ENCODE assay signal across 28 mouse cellular contexts in genomic region chr11:117068332-117068731, GRCm38 (mm10). TPM values are rescaled to one million over a fixed set of nuclear protein-coding genes. Genes with fewer than 3 reads are reported as not detected.
A peak's percentile ranks its signal among the peaks of the same experiment; 100 is the strongest.
DNase-seq lines count a peak whose midpoint lies in the region; ATAC-seq and TF ChIP-seq lines count a peak whose summit lies in the region.
"Had no signal": no experiment of that assay in that cellular context is flagged by ENCODE, and none has a peak within 500 bp of the region (broad histone marks: within the 10 kb centered on the region; RNA-seq: fewer than 3 reads in every experiment).

No protein-coding gene starts in this region.

- H3K4me3 ChIP-seq in neural tube, embryonic 11.5 days (ENCODE audit: low read depth, low read length) = no peak overlapping the region
- no peak overlapping the region for H3K4me3 ChIP-seq in neural tube, embryonic 15.5 days (replicated peaks)
- H3K4me3 ChIP-seq in CH12.LX (replicated peaks in 1 of 3; ENCODE audit: low read depth in 2 of 3, low read length in 2 of 3, poor library complexity in 1 of 3) = no peak overlapping the region
- H3K4me3 ChIP-seq: embryonic facial prominence, embryonic 10.5 days; embryonic facial prominence, embryonic 13.5 days; erythroblast, embryonic 14.5 days; forebrain, embryonic 12.5 days; forebrain, embryonic 15.5 days; gastrocnemius, adult 2 months; hindbrain, embryonic 12.5 days; hindbrain, embryonic 15.5 days had no signal

- no peaks in the 10 kb centered on the region for H3K9me3 ChIP-seq in neural tube, embryonic 11.5 days (ENCODE audit: control insufficient read depth, low read length)
- H3K9me3 ChIP-seq in neural tube, embryonic 15.5 days (replicated peaks) = no peaks in the 10 kb centered on the region
- peaks cover 4% of the 10 kb centered on the region for H3K9me3 ChIP-seq in CH12.LX (replicated peaks; ENCODE audit: low read length)
- H3K9me3 ChIP-seq: embryonic facial prominence, embryonic 10.5 days; embryonic facial prominence, embryonic 13.5 days; forebrain, embryonic 12.5 days; forebrain, embryonic 15.5 days; hindbrain, embryonic 12.5 days; hindbrain, embryonic 15.5 days had no signal

- in situ Hi-C loops in CH12.LX (cut with MboI; ENCODE audit: low pct_ligation_motif_present, low pct_unique_long_range_greater_than_20kb, low sequenced_read_pairs) = no loop called here

- dilution Hi-C loops in CH12.LX (cut with MboI; ENCODE audit: extremely low pct_ligation_motif_present, extremely low pct_unique_long_range_greater_than_20kb, low sequenced_read_pairs) = no loop called here

- no peaks in the 10 kb centered on the region for H3K79me2 ChIP-seq in CH12.LX (replicated peaks; ENCODE audit: control insufficient read depth, extremely low read depth, insufficient read depth, poor library complexity, severe bottlenecking)

- no peak overlapping the region for H3K27ac ChIP-seq in neural tube, embryonic 11.5 days (ENCODE audit: low read depth, low read length)
- no peak overlapping the region for H3K27ac ChIP-seq in neural tube, embryonic 15.5 days (replicated peaks)
- H3K27ac ChIP-seq in CH12.LX (ENCODE audit: insufficient read depth, low read depth) = no peak overlapping the region
- H3K27ac ChIP-seq: embryonic facial prominence, embryonic 10.5 days; embryonic facial prominence, embryonic 13.5 days; forebrain, embryonic 12.5 days; forebrain, embryonic 15.5 days; gastrocnemius, adult 2 months; hindbrain, embryonic 12.5 days; hindbrain, embryonic 15.5 days had no signal

- no peak for TF ChIP-seq POLR2A in CH12.LX (IDR thresholded peaks at IDR 0.05; ENCODE audit: low read depth, low read length)

- no peak for TF ChIP-seq CTCF in CH12.LX (conservative IDR thresholded peaks at IDR 0.05 in 1 of 2, IDR thresholded peaks at IDR 0.05 in 1 of 2; ENCODE audit: low read depth in 2 of 2, low read length in 2 of 2)

- H3K9ac ChIP-seq in neural tube, embryonic 11.5 days (ENCODE audit: low read length) = no peak overlapping the region
- H3K9ac ChIP-seq in neural tube, embryonic 15.5 days (replicated peaks) = no peak overlapping the region
- H3K9ac ChIP-seq in CH12.LX (ENCODE audit: insufficient read depth, low read depth) = no peak overlapping the region
- H3K9ac ChIP-seq: embryonic facial prominence, embryonic 13.5 days; forebrain, embryonic 12.5 days; forebrain, embryonic 15.5 days; hindbrain, embryonic 12.5 days; hindbrain, embryonic 15.5 days had no signal

- peak; percentile 36 for DNase-seq in neural tube, embryonic 11.5 days (ENCODE audit: low spot score)
- DNase-seq in 3T3-L1 (ENCODE audit: low read depth, low spot score) (peak; percentile 35), CH12.LX (ENCODE audit: extremely low read depth) (no peak), ZHBTc4 (ENCODE audit: low read depth, low spot score) (peak; percentile 53)
- DNase-seq in kidney, adult 8-10 months = no peak
- DNase-seq in cerebellum, adult 9-11 months = no peak
- DNase-seq: adrenal gland, adult 8-10 months; adrenal gland, postnatal 25 days; cerebellum, adult 18-20 months; cerebellum, adult 9-10 months; cerebellum, postnatal 25 days; embryo, embryonic 11 days; gastrocnemius, adult 2 months; gastrocnemius, postnatal 14 days; heart, adult 11 months had no signal

- H3K4me2 ChIP-seq in neural tube, embryonic 11.5 days (ENCODE audit: low read depth) = no peak overlapping the region
- no peak overlapping the region for H3K4me2 ChIP-seq in neural tube, embryonic 15.5 days
- H3K4me2 ChIP-seq in CH12.LX (ENCODE audit: insufficient read depth, low read depth, poor library complexity, severe bottlenecking) = no peak overlapping the region
- H3K4me2 ChIP-seq: embryonic facial prominence, embryonic 13.5 days; forebrain, embryonic 12.5 days; forebrain, embryonic 15.5 days; heart, embryonic 11.5 days; hindbrain, embryonic 12.5 days; hindbrain, embryonic 15.5 days had no signal

- no peaks in the 10 kb centered on the region for H3K4me1 ChIP-seq in neural tube, embryonic 11.5 days (ENCODE audit: control insufficient read depth, insufficient read depth, low read length)
- peaks cover 7% of the 10 kb centered on the region; the same call in 1 of the 2 replicates for H3K4me1 ChIP-seq in neural tube, embryonic 15.5 days
- peaks cover 0 to 23% of the 10 kb centered on the region in 2 experiments; a peak in 3 of 4 replicates for H3K4me1 ChIP-seq in CH12.LX (ENCODE audit: control insufficient read depth in 1 of 2, insufficient read depth in 2 of 2)
- H3K4me1 ChIP-seq: embryonic facial prominence, embryonic 13.5 days had no signal

- no peaks in the 10 kb centered on the region for H3K27me3 ChIP-seq in neural tube, embryonic 11.5 days (ENCODE audit: control insufficient read depth, insufficient read depth, low read length)
- peaks cover 7% of the 10 kb centered on the region; the same call in 1 of the 2 replicates for H3K27me3 ChIP-seq in neural tube, embryonic 15.5 days (replicated peaks)
- H3K27me3 ChIP-seq in CH12.LX (replicated peaks) = peaks cover 36% of the 10 kb centered on the region

- no peak for ATAC-seq in neural tube, embryonic 11.5 days (ENCODE audit: insufficient read depth, low FRiP score, low TSS enrichment)
- no peak for ATAC-seq in neural tube, embryonic 15.5 days (ENCODE audit: low FRiP score)
- ATAC-seq: activated CD4-positive, CD25-positive, alpha-beta regulatory T cell, adult 4 months; CD4-positive, CD25-positive, alpha-beta regulatory T cell, adult 4 months; forebrain, embryonic 15.5 days; intestine, postnatal 0 days had no signal

- no peak for TF ChIP-seq RAD21 in CH12.LX (IDR thresholded peaks at IDR 0.05; ENCODE audit: low read depth, low read length)

- 95% methylated on average over 1 of the region's 1 CpGs for WGBS in neural tube, embryonic 11.5 days
- 87% methylated on average over 1 of the region's 1 CpGs for WGBS in neural tube, embryonic 15.5 days

- no peaks in the 10 kb centered on the region for H3K36me3 ChIP-seq in neural tube, embryonic 11.5 days (ENCODE audit: control insufficient read depth, insufficient read depth, low read length)
- no peaks in the 10 kb centered on the region for H3K36me3 ChIP-seq in neural tube, embryonic 15.5 days
- no peaks in the 10 kb centered on the region for H3K36me3 ChIP-seq in CH12.LX (replicated peaks in 1 of 2; ENCODE audit: control insufficient read depth in 1 of 2, insufficient read depth in 1 of 2, low read length in 1 of 2)
- H3K36me3 ChIP-seq: embryonic facial prominence, embryonic 10.5 days; embryonic facial prominence, embryonic 13.5 days; forebrain, embryonic 12.5 days; forebrain, embryonic 15.5 days; G1E; hindbrain, embryonic 12.5 days; hindbrain, embryonic 15.5 days had no signal

- no peak for TF ChIP-seq EP300 in CH12.LX (IDR thresholded peaks at IDR 0.05; ENCODE audit: low read length)

TF ChIP-seq in CH12.LX, 34 proteins besides CTCF, POLR2A, EP300 and RAD21:
- TF ChIP-seq MAFK (IDR thresholded peaks at IDR 0.05; ENCODE audit: insufficient replicate concordance, low read length) (0 out of 2 replicates have a peak, but pooled peaks have one; percentile 27), TBP (conservative IDR thresholded peaks at IDR 0.05; ENCODE audit: low read depth, low read length) (no peak)

RNA-seq across cellular contexts. Expression of gene Sec14l1, which starts 46.6 kb away (rescaled TPM):
- 41.5 and 44.2 TPM in 2 replicates for polyA plus RNA-seq in neural tube, embryonic 11.5 days (2014; fragmentation: Nextera tagmentation; extraction: Ambion mirVana)
- 52.0 and 52.1 TPM in 2 replicates for polyA plus RNA-seq in neural tube, embryonic 15.5 days (2015; fragmentation: Nextera tagmentation; extraction: Ambion mirVana)
- total RNA-seq in CH12.LX (2012; rRNA removed) (17.9 and 28.2 TPM in 2 replicates), CH12.LX (2014; rRNA removed) (17.5 and 18.5 TPM in 2 replicates)
- 20.6 and 21.5 TPM in 2 replicates for polyA plus RNA-seq in CH12.LX (2012; ENCODE audit: insufficient read length, low read depth)

Comparison
In these comparisons a context has a peak if more than half of its experiments do, and no peak if none do; other contexts are left out.
1. DNase-seq: peak in neural tube, embryonic 11.5 days (single experiment), 3T3-L1 (single experiment) and ZHBTc4 (single experiment); none in CH12.LX (single experiment), kidney, adult 8-10 months (0 of 2) and cerebellum, adult 9-11 months (single experiment).